In the genomic region with DNA sequence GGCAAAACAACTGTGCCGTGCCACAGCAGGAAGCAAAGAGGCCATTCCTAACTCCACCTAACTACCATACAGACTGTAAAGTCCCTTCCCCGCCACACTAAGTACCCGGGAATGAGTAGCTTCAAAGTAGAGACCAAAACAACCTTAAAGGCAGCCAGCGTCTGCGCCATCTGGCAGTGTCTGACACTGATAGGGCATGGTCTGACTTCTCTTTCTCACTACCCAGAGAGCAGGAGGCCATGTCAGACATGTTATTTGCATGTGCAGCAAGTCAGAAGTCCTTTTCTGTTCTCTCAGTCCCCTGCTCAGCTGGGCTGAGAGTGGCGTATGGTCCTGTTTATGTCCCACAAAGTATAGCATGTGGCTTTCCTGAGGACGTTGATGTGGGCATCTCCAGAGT, we compare ENCODE assay signal across 13 mouse cellular contexts.
"Had no signal": no experiment of that assay in that cellular context is flagged by ENCODE, and none has a peak within 500 bp of the region (broad histone marks: within the 10 kb centered on the region; RNA-seq: fewer than 3 reads in every experiment).

No protein-coding gene starts in this region.

- DNase-seq: kidney, adult 8-10 months; kidney, postnatal 25 days; layer of hippocampus, postnatal 36 days; liver, embryonic 13.5 days; lung, adult 18-20 months; lung, postnatal 4 days; midbrain, embryonic 14.5 days; right cerebral cortex, postnatal 25 days; thymus, postnatal 36 days had no signal

- H3K27me3 ChIP-seq: limb, embryonic 15.5 days; liver, embryonic 13.5 days; neural tube, embryonic 15.5 days had no signal

- H3K9ac ChIP-seq: limb, embryonic 15.5 days; liver, embryonic 13.5 days; neural tube, embryonic 15.5 days had no signal

- H3K9me3 ChIP-seq: limb, embryonic 15.5 days; liver, embryonic 13.5 days; megakaryocyte, embryonic 14.5 days had no signal

- H3K4me3 ChIP-seq: limb, embryonic 15.5 days; liver, embryonic 13.5 days; megakaryocyte, embryonic 14.5 days; myocyte; neural tube, embryonic 15.5 days had no signal

- H3K4me2 ChIP-seq: limb, embryonic 15.5 days; liver, embryonic 13.5 days; neural tube, embryonic 15.5 days had no signal

- H3K36me3 ChIP-seq: limb, embryonic 15.5 days; liver, embryonic 13.5 days; neural tube, embryonic 15.5 days had no signal

- H3K27ac ChIP-seq: liver, embryonic 13.5 days; neural tube, embryonic 15.5 days had no signal

- H3K4me1 ChIP-seq: neural tube, embryonic 15.5 days had no signal
